Mouse (Mus musculus): ENCODE results near the gene Psmb3. TPM values are rescaled to one million over a fixed set of nuclear protein-coding genes. Genes with fewer than 3 reads are reported as not detected.

Gene Psmb3
- polyA plus RNA-seq, 1 experiment from 2014 or later, result 438 TPM

- H3K4me1 ChIP-seq, result no peaks in the 10 kb centered on the region
- H3K9me3 ChIP-seq (replicated peaks), result no peaks in the 10 kb centered on the region
- no peak overlapping the region for H3K4me3 ChIP-seq
- H3K9ac ChIP-seq, result no peak overlapping the region
- WGBS, result 95% methylated on average over 1 of the region's 1 CpGs
- no peak for ATAC-seq (ENCODE audit: low FRiP score)
- peaks cover 78% of the 10 kb centered on the region for H3K36me3 ChIP-seq
- no peaks in the 10 kb centered on the region for H3K27me3 ChIP-seq
- H3K27ac ChIP-seq, result no peak overlapping the region
- H3K4me2 ChIP-seq (replicated peaks), result no peak overlapping the region
These were observed 54.9 kb downstream of the Psmb3 start for GRCm38 (mm10) chr11:97758125-97758524.

DNA sequence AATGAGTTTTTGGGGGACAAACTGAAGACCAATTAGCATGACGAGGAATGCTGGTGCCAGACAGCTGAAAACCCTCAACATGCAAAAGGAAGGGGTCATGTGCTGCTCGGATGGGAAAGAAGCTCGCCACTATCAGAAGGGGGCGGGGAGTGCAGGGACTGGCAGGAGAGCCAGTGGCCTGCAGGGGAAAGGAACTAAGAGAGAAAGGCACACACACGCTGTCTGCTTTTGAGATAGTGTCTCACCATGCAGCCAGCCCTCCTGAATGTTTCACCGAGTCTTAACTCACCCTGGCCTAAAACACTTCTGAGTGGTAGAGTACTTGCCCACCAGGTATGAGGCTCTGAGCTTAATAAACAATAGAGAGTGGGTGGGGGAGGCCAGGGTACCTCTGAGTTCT is 55.7 kb downstream of the Psmb3 start:
- 78% methylated on average over 6 of the region's 6 CpGs for WGBS
- Histone ChIP-seq H3K9me3 (replicated peaks) (no peaks in the 10 kb centered on the region), H3K36me3 (peaks cover 76% of the 10 kb centered on the region)

GRCm38 (mm10) chr11:97761638-97762037 is 58.4 kb downstream of the Psmb3 start:
- Histone ChIP-seq H3K4me2 (replicated peaks) (no peak overlapping the region), H3K9me3 (replicated peaks) (no peaks in the 10 kb centered on the region), H3K4me1 (peaks cover 16% of the 10 kb centered on the region), H3K27ac (no peak overlapping the region), H3K9ac (no peak overlapping the region), H3K27me3 (no peaks in the 10 kb centered on the region), H3K36me3 (peaks cover 62% of the 10 kb centered on the region), H3K4me3 (no peak overlapping the region)
- ATAC-seq (ENCODE audit: low FRiP score), result no peak

More for the DNA sequence above, 55.7 kb downstream of the Psmb3 start:
- Histone ChIP-seq H3K4me3 (no peak overlapping the region), H3K27ac (no peak overlapping the region), H3K4me1 (no peaks in the 10 kb centered on the region), H3K9ac (no peak overlapping the region), H3K4me2 (replicated peaks) (no peak overlapping the region), H3K27me3 (no peaks in the 10 kb centered on the region)
- ATAC-seq (ENCODE audit: low FRiP score), result no peak

Small RNA genes lying within 50 kb of the gene (microRNA-seq; reads per million reads assigned to microRNA genes)
- not detected for gene Gm24158
- not detected for gene Mir6927
- gene Mir8102, result not detected

Other genes starting within 250 kb of the Psmb3 start
- 0.85 and 0.94 TPM in 2 replicates for gene 4933428G20Rik, start 203.1 kb upstream of the Psmb3 start, polyA plus RNA-seq (2016; fragmentation: Nextera tagmentation; extraction: Ambion mirVana)
- 6.3 and 6.7 TPM in 2 replicates for gene Srcin1, start 127.2 kb upstream of the Psmb3 start, polyA plus RNA-seq (2016; fragmentation: Nextera tagmentation; extraction: Ambion mirVana)
- gene Epop, start 73.7 kb upstream of the Psmb3 start, polyA plus RNA-seq (2016; fragmentation: Nextera tagmentation; extraction: Ambion mirVana), result 11.2 and 11.7 TPM in 2 replicates
- gene Mllt6, start 40.0 kb upstream of the Psmb3 start, polyA plus RNA-seq (2016; fragmentation: Nextera tagmentation; extraction: Ambion mirVana), result 2.9 and 3.5 TPM in 2 replicates
- 14.7 and 17.1 TPM in 2 replicates for gene Cisd3, start 17.6 kb upstream of the Psmb3 start, polyA plus RNA-seq (2016; fragmentation: Nextera tagmentation; extraction: Ambion mirVana)
- gene Pcgf2, start 2.9 kb upstream of the Psmb3 start, polyA plus RNA-seq (2016; fragmentation: Nextera tagmentation; extraction: Ambion mirVana), result 23.3 and 24.7 TPM in 2 replicates
- gene Pip4k2b, start 41.3 kb downstream of the Psmb3 start, polyA plus RNA-seq (2016; fragmentation: Nextera tagmentation; extraction: Ambion mirVana), result 2.6 and 3.4 TPM in 2 replicates
- 22.0 and 25.4 TPM in 2 replicates for gene Cwc25, start 63.2 kb downstream of the Psmb3 start, polyA plus RNA-seq (2016; fragmentation: Nextera tagmentation; extraction: Ambion mirVana)
- gene 1700001P01Rik, start 72.5 kb downstream of the Psmb3 start, polyA plus RNA-seq (2016; fragmentation: Nextera tagmentation; extraction: Ambion mirVana), result 0.68 and 0.98 TPM in 2 replicates
- gene Rpl23, start 79.0 kb downstream of the Psmb3 start, polyA plus RNA-seq (2016; fragmentation: Nextera tagmentation; extraction: Ambion mirVana), result 347 and 376 TPM in 2 replicates
- gene Lasp1, start 95.6 kb downstream of the Psmb3 start, polyA plus RNA-seq (2016; fragmentation: Nextera tagmentation; extraction: Ambion mirVana), result 111 and 120 TPM in 2 replicates
- gene B230217C12Rik, start 137.4 kb downstream of the Psmb3 start, polyA plus RNA-seq (2016; fragmentation: Nextera tagmentation; extraction: Ambion mirVana), result 14.1 and 14.8 TPM in 2 replicates
- gene Fbxo47, start 180.8 kb downstream of the Psmb3 start, polyA plus RNA-seq (2016; fragmentation: Nextera tagmentation; extraction: Ambion mirVana), result 0.65 and 0.82 TPM in 2 replicates